Mouse (Mus musculus) olfactory bulb, adult 2 months (tissue): Measurements from ENCODE around the gene Des.

Experiments used
- CTCF ChIP-seq: fragments of 200-500 bp; IDR thresholded peaks from 2 replicates; pipeline ENCODE4 v1.5.1; 2012; ENCODE audit warnings: low read depth, mild to moderate bottlenecking, low read length, moderate library complexity; ENCODE audit not compliant: insufficient read depth
- POLR2A ChIP-seq: fragments of 200-500 bp; IDR thresholded peaks from 2 replicates; pipeline ENCODE4 v1.6.1; 2012; ENCODE audit warnings: mild to moderate bottlenecking, low read depth, low read length, moderate library complexity; ENCODE audit not compliant: insufficient read depth

DNA sequence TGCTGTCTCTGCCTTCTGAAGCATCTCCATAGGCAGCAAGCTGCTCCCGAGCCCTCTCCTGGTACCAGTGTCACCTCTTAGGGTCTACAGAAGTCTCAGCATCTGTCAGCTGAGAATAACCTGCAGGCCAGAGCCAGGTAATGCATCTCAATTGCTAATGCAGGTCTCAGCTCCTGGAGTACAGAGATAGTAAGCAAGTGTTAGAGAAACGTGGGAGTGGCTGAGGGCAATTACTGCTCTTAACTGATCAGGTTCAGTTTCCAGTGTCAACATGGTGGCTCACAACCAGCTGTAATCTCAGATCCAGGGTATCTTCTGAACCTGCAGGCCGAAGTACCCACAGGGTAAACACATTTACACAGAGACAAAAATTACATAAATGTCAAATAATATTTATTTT is 23.7 kb upstream of the Des start:
- TF ChIP-seq POLR2A (no peak), CTCF (no peak)
